Mouse (Mus musculus): ENCODE data around the gene Mipep.

DNA sequence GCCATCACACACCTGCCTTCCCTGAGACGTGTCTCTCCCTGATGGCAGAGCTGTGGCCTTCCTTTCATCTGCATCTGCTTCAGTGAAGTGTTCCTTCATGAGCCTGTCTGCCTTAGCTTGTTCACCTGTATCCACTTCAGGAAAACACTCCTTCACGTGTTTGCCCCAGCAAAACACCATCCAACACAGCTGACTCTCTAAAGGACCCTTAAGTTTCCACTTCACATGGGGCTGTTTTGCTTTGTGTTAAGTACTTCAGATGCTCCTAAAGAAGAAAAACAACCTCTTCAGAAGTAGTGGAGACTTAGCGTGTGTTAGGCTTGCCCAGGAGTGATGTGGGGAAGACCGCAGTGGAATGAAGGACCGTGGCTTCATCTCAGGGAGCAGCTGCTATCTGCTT lies 30.7 kb downstream of the Mipep start:
- TF ChIP-seq EP300 (IDR thresholded peaks at IDR 0.05; ENCODE audit: low read depth) (no peak), CTCF (IDR thresholded peaks at IDR 0.05; ENCODE audit: low read depth) (no peak)
